Mouse (Mus musculus): ENCODE results near the gene Zbtb20. TPM values are rescaled to one million over a fixed set of nuclear protein-coding genes. Genes with fewer than 3 reads are reported as not detected.

The Zbtb20 gene
- total RNA-seq, 2 experiments from 2014 or later, result 167 to 189 TPM

GRCm38 (mm10) chr16:43687968-43688367 is 812.3 kb downstream of the Zbtb20 start:
- no peak for DNase-seq (ENCODE audit: low spot score)
- intact Hi-C loops (cut with DNase I), result no loop called here

GRCm38 (mm10) chr16:43690211-43690690 is 814.6 kb downstream of the Zbtb20 start:
- intact Hi-C loops (cut with DNase I), result no loop called here
- DNase-seq (ENCODE audit: low spot score), result no peak

GRCm38 (mm10) chr16:43690912-43691311 is 815.2 kb downstream of the Zbtb20 start:
- DNase-seq (ENCODE audit: low spot score), result no peak
- intact Hi-C loops (cut with DNase I), result no loop called here

- no peak for DNase-seq (ENCODE audit: low spot score)
- intact Hi-C loops (cut with DNase I), result no loop called here
These were observed 816.1 kb downstream of the Zbtb20 start for GRCm38 (mm10) chr16:43691741-43692140.

Small RNAs within 50 kb of the gene (microRNA-seq; reads per million reads assigned to microRNA genes)
- not detected for gene Mir568
